Mouse (Mus musculus): ENCODE measurements at regions not wholly inside any gene's neighbourhood (a gene's known extent, or its start where the extent isn't known, plus 50 kb on each side); places are given as distances from the start of the nearest gene placed in this dataset.

DNA sequence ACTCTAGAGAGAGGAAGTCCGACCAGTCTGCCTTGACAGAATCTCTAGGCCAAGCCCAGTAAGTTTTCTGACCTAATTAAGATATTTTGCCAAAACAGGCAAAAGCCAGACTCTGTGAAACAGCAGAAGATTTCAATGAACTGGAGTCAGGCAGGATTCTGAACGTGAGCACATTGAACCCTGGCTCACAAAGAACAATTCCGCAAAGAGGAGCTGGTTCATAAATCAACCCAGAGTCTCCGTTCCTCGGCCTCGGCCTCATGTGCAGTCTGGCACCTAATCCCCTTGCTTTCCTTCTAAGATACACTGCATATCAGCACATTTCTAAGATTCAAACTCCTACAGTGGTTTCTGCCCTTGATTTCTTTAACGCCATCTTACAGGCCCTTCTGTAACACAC is 452.7 kb upstream of the Adamts9 start:
- no peak for DNase-seq (ENCODE audit: low spot score in 2 of 2)

DNA sequence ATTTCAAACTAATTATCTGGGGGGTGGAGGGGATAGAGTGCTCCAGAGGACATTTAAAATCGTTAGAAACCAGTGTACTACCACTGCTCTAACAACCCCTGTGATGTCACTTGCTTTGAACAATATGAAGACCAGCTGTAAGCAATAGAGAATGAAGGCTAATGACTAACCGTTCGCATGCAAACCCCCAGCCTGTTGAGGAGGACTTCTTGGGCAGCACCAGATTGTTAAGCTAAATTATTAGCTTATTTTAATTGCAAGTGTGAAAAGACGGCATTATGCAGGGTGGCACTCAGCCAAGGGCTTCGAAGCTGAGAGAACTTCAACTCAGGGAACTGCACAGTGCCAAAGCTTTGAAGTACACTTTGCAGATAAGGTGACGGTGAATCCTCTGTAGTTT is 452.0 kb upstream of the Adamts9 start:
- DNase-seq (ENCODE audit: low spot score in 2 of 2) = peak; percentile 41 to 56

DNA sequence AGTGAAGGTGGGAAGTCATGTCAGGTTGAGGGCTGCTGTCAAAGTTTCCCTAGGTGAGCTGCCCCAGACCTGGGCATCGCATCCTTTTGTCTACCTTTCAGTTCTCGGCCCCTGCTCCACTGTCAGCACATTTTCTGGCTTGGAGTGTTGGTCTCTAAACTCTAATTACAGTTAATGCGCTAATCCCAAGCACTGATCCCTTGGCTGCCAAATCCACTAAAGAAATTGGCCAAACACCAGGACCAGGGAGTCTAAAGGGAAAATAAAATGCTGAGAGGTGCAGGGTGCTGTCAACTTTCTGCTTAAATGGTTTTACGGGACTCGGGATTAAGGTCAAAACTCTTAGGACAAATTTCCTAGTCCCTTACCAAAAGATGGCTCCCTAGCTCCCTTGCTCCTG is 450.3 kb upstream of the Adamts9 start:
- DNase-seq (ENCODE audit: low spot score in 2 of 2) = no peak

DNA sequence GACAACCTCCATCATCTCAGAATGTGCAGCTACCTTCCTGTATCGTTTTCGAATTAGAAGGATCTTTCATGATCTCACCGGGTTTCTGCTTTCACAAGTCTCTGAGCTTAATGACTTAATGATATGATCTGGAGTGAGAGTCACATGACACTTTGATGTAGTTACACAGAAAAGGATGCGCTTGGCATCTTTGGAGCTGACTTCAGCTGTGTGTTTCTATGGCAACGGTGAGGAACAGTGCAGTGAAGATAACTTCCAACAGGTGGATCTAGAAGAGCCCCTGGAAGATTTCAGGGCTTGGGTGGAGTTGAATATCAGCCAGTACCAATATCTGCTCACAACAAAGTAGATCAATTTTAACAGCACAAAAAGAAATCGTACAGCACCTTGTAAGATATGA is 449.1 kb upstream of the Adamts9 start:
- DNase-seq (ENCODE audit: low spot score in 2 of 2) = no peak

DNA sequence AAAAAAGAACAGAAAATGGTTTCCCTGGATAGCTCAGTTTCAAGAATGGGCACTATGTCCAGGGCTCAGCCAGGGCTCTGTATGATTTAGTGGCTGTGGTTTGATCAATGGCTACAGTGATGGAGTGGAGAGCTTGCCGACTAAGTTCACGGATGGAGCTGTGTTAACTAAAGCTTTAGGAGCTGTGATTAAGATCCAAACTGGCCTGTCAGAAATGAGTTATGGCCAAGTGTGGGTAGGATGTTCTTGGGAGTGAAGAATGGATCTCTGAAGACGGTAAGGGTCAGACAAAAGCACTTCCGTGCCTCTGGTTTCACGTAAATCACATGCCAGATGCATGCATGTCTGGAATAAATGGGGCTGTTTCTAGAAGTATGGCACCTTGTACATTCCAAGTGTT is 447.9 kb upstream of the Adamts9 start:
- no peak for DNase-seq (ENCODE audit: low spot score in 2 of 2)

DNA sequence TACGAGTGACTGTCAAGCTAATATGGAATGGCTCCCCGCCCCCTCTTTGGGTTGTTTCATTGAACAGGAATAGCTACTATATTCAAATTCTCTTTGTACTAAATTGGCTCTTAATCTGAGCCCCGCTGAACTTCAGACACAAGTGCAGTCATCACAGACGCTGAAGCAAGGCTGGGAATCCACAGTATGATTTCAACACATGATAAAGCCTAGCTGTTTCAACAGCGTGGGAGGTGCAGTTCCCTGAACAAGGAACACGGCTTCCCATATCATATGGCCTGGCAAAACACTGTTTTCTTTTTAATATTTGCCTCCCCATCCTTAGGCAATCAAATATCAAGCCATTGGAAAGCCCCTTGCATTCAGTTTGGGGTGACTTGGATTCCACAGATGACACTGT is 428.0 kb upstream of the Adamts9 start:
- no peak for DNase-seq (ENCODE audit: low spot score in 2 of 2)

DNA sequence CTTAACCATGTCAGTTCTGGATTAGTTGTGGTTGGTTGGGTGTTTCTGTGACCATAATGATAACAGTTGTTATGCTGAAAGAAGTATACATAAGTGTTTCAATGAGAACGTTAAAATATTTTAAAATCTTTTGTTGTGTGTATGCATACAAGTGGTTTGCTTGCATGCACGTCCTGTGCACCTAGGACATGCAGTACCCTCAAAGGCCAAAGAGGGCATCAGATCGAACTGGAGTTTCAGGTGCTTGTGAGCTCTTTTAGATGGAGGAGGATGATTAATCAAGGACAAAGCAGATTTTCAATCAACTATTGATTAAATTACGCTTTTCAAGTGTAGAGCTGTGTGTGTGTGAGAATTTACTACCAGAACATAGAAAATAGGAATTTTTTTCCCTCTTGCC is 420.6 kb upstream of the Adamts9 start:
- no peak for DNase-seq (ENCODE audit: low spot score in 2 of 2)

DNA sequence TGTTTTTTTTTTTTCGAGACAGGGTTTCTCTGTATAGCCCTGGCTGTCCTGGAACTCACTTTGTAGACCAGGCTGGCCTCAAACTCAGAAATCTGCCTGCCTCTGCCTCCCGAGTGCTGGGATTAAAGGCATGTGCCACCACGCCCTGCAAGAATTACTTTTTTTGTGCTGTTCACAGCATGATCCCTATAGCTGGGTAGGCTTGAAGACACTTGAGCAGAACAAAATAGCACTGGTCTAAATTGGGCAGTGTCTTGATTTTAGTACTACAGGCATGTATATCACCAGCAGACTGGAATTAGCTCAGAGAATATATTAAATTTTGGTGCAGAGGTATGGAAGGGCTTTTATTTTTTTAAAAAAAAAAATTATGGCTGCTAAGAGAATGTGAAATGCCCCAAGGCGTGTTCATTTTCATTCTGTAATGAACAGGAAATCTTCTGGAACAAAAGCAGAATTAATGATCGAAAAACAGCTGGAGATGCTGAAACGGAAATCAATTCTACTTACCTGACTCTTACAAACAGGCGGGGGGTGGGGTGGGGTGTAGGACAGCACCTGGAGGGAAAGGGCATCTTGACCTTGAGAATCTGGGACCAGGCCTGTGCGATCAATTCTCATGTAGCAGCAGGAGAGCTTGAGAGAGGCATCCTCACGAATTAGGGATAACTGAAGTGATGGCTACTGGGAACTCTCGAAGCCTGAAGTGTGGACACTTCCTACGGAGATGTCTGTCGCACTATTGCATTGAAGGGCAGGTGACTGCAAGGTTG is 410.2 kb upstream of the Adamts9 start:
- no peak for DNase-seq (ENCODE audit: low spot score in 2 of 2)

DNA sequence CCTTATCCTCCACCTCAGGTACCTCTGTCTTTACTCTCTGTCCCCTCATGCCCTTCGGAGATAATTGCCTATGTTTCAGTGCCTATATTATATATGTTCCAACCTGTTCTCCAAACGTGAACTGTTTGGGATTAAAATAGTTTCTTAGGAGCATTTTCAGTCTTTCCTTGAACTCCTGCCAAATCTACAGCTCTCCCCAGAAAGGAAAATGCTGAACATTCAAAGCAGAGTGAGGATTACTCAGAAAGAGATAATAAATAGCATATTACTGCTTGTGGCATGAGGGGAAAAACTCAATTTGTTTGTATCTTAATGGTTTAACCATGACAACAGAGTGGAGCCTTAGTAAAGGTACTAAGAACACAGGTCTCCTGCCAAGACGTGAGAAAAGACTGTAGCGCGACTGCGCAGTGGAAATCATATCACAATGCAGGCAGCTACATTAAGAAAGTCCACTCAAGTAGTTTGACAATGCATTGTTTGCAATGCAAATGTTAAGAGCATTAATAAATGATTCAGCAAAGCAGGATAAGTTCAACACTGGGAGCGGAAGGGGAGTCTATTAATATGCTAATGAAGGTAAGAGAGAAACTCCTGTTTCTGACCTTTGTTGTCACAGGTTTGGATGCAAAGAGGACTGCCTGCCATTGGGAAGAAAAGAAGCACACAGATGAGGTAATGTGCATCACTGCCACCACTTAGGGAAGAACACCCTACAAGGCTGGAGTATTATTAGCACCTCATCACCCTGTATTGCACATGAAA is 406.8 kb upstream of the Adamts9 start:
- no peak for DNase-seq (ENCODE audit: low spot score in 2 of 2)

DNA sequence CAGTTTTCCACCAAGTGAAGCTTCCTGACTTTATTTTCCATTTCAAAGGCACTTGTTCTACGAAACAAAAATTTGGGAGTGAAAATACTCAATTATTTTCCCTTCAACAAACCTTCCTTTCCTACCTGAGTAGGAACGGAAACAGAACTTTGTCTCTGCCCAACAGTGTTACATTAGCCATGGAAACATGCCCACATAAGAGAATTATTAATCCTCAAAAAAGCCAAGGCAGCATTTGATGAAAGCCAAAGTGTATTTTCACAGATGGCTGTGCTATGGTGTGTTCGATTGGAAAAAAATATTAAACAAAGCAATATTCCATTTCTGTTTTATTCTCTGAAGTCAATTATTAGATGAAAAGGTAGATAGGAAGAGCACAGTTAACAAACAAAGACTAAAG is 404.8 kb upstream of the Adamts9 start:
- no peak for DNase-seq (ENCODE audit: low spot score in 2 of 2)

DNA sequence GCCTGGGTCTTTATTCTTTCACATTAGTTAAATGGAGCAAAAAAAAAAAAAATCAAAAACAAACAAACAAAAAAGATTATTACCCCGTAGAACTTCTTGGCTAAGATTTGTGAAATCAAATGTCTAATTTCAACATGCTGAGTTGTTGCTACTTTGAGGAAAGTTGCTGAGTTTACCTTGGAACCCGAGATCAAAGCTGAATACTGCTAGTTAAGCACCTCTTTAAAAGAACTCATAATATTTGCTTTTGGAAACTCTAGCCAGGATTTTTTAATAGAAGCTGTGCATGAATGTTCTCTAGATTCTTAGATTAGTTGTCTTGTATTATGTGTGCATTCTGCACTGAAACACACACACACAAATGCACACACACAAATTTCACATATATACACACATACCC is 385.4 kb upstream of the Adamts9 start:
- DNase-seq (ENCODE audit: low spot score in 2 of 2) = no peak

DNA sequence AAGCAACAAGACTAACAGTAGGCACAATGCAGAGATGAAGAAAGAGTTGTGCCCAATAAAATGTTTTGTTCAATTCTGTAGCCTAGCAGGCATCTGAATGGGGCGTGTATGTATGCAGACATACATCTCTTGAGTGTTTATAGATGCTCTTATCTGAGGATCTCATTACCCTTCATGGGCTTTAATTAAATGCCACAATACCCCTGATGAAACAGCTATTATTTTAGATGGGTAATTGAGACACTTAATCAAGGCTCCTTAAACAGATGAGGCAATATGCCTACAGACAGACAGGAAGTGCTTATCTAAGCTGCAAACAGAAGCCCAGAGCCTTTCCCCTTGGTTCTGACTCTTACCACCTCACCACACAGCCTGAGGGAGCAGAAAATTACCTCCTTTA is 384.6 kb upstream of the Adamts9 start:
- no peak for DNase-seq (ENCODE audit: low spot score in 2 of 2)

DNA sequence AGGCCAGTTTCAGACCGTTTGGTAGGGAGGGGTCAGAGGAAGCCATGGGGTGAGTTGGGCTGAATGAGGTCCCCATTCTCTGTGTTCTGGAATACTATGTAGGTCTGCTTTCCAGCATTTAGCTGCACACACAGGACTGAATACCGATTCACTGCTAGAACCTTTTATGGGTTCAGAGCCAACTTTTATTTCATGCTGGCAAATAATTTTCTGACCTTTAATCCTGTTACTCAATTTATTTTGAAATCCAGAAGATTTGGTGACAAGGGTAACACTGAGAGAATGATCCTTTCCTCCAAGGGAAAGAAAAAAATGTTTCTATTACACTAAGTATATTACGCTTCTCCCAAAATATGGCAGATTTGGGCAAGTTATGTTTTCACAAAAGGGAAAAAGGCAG is 380.6 kb upstream of the Adamts9 start:
- DNase-seq (ENCODE audit: low spot score in 2 of 2) = no peak

DNA sequence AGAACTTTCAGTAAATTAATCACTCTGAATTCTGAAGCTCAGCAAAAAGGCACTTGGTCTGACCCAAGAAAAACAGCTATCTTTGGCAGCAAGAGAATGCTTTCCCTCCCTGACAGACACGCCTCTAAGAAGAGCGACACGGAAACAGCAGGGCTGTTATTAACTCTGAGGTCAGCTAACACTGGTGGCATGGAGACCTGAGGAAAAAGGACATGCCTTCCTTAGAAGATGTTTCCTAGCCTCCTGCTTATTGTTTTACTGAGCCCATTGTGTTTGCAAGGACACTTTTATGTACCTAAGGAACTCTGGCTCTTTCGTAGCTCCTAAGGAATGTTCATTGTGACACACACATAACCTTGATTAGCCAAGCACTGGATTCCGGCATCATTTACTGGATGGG is 371.3 kb upstream of the Adamts9 start:
- no peak for DNase-seq (ENCODE audit: low spot score in 2 of 2)

DNA sequence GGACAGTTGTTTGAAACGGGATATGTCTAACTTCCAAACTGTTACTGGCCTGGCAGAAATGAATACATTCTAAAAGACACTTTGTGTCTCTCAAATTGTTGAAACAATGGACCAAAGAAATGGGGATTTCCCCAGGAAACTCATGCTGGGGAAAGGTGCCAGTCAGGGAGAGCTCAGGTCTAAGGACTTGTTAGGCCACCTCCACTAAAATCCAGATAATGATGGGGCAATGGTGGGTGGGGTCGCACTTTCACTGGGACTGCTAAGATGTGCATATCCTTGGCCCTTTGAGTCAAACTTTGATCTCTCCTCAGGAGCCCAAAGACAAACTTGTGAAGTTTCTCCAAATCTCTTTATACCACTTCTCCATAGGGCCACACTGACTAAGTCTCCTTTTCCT is 361.9 kb upstream of the Adamts9 start:
- DNase-seq (ENCODE audit: low spot score in 2 of 2) = no peak

DNA sequence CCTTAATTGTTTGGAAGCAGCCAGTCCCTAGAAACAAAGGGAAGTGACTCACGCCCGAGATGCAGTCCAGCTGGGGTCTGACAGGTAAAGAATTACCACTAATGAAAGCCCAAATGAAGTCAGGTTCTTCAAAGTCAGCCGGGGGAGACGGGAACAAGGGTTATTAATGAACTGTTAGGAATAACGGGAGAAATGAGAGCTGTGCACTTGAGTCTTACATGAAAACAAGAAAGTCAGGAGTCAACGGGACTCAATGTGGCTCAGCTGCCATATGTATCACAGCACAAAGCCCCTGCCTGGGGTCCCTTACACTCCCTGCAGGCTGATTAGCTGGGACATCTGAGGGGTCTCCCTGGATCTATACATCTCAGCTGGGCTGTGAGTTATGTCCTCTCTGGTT is 354.7 kb upstream of the Adamts9 start:
- no peak for DNase-seq (ENCODE audit: low spot score in 2 of 2)

DNA sequence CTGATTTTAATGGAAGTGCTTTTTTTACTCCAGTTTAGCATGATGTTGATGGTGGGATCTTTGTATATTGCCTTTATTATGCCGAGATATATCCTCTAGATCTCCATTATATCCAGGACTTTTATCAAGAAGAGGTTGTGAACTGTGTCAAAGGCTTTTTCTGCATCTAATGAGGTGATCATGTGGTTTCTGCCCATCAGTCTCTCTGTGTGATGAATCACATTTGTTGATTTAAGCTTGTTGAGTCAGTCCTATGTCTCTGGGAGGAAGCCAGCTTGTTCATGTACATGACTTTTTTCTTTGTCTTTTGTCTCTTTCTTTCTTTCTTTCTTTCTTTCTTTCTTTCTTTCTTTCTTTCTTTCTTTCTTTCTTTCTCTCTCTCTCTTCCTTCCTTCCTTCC is 348.4 kb upstream of the Adamts9 start:
- DNase-seq (ENCODE audit: low spot score in 2 of 2) = no peak

DNA sequence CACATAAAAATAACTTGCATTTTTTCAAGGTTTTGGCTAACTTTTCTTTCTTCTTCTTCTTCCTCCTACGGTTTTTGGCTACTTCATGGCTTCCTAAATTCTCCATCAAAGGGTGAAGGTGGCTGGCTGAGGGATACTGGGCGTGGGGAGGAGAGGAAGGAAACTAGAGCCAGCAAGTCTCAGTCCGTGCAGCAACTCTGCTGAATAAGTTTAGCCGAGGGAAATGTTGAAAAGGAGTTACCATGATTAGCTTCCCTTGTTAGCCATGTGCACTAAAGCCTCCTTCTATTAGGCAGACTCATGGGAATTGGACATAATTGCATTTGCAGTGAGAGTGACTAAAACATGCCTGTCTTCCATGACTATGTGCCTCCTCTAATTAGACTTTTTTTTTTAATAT is 345.1 kb upstream of the Adamts9 start:
- no peak for DNase-seq (ENCODE audit: low spot score in 2 of 2)

DNA sequence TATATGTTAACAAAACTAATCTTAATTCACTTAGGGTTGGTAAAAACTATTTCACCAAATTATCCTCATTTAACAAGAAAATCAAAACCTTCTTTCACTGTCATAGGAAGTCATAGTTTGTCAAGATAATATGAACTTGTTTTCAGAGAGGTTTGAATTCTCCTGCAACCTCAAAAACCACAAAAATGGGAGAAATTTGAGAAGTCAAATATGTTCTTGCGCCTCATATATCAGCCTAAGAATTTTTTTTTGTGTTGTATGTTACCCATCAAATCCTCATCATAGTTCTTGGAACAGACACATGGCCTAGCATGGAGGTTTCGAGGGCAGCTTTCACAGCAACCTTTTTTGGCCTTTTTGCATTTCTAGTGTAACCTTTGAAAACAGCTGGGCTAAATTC is 342.5 kb upstream of the Adamts9 start:
- DNase-seq (ENCODE audit: low spot score in 2 of 2) = no peak

DNA sequence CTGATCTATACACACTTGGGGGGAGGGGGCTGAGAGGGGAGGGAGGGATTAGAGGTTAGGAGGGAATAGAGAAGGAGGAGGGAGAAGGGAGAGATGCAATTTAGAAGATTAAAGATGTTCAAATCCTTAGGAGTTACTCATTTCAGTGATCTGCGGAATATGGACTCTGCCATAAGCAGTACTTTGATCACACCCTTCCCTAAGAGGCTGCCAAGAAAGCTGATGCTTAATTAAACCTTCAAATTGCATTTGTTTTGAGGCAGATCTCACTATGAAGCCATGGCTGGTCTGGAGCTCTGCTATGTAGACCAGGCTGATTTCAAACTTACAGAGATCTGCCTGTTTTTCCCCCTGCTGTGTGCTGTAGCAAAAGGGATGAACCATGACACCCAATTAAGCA is 338.2 kb upstream of the Adamts9 start:
- DNase-seq (ENCODE audit: low spot score in 2 of 2) = no peak

DNA sequence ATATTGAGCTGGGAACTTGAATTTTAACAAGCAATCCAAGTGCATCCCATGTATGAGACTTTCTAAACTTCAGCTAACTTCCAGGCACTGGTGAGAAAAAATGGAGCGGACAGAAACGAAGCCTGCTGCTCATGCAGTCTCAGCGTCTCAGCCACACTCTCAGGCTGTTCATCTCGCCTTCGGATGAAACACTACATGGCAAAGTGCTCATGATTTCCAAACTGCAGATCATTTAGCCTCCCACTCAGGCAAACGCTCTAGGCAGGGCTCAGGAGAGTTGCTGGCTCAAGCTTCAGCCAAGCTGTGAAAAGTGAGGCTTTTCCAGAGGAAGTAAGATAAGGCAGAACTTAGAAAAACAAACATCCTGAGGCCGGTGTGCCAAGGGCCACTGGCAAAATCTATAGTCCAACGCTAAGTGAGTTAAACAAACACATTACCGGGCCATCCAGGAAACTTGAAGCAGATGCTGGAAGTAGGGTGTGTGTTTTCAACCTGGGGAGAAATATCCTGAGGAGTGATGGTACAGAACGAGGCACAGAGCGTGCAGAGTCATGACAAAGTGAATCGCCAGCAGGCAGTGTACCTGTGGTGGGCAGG is 330.7 kb upstream of the Adamts9 start:
- no peak for DNase-seq (ENCODE audit: low spot score in 2 of 2)

DNA sequence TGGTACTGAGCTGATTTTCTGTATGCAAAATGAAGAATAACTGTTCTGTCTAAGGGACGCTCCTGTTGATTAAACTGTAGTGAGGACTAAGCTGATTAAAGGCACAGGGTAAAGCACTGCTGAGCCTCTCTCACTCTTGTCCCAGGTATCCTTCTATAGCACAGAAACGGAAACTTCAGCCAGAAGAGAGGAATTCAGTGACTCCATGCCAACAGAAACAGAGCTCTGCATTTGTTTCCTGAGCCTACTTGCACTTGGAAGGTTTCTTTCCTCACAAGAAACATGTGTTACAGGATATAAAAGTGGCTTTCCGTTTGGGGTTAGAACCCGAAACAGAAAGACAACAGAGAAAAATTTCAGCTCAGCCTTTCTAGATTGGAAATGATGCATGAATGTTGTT is 328.9 kb upstream of the Adamts9 start:
- DNase-seq (ENCODE audit: low spot score in 2 of 2) = no peak

DNA sequence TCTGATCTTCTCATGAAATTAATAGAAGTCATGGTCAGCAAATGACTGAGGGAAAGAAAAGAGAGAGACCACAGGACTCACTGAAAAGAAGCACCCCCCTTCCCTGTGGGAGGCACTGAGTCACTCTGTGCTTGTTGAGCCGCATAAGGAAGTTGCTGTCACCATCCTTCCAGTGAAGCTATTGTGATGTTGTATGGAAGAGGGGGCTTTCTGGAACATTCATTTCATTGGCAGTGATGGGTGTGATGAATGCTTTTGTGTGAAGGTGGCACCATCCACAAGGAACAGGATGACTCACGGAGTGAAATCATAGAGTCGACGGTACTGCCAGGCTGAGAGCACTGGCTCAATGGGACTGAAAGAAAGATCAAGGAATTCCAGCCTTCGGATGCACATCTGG is 323.5 kb upstream of the Adamts9 start:
- DNase-seq (ENCODE audit: low spot score in 2 of 2) = no peak
